Mouse (Mus musculus): ENCODE measurements at regions not wholly inside any gene's neighbourhood (a gene's known extent, or its start where the extent isn't known, plus 50 kb on each side); places are given as distances from the start of the nearest gene placed in this dataset.

- TF ChIP-seq POLR2A (IDR thresholded peaks at IDR 0.05; ENCODE audit: insufficient read depth, low read length) = no peak
- no peak for TF ChIP-seq CTCF (IDR thresholded peaks at IDR 0.05; ENCODE audit: low read depth, low read length)
Observed at GRCm38 (mm10) chr1:77313119-77313518, 201.8 kb downstream of the Epha4 start.
